Mouse (Mus musculus) myocyte (in vitro differentiated cells): ENCODE measurements around the gene Tulp1. TPM values are rescaled to one million over a fixed set of nuclear protein-coding genes. Genes with fewer than 3 reads are reported as not detected.

Experiments
- H3K27me3 ChIP-seq: one replicate; pipeline ENCODE4 v1.6.1; 2011; ENCODE audit not compliant: control insufficient read depth, insufficient read depth, insufficient read length
- H3K36me3 ChIP-seq: one replicate; pipeline ENCODE4 v1.6.1; 2011; ENCODE audit not compliant: control insufficient read depth, insufficient read depth
- H3K4me2 ChIP-seq: one replicate; pipeline ENCODE4 v1.6.1; 2011; ENCODE audit warnings: low read depth, control low read depth
- H3K4me3 ChIP-seq: one replicate; pipeline ENCODE4 v1.5.1; 2011; ENCODE audit warnings: mild to moderate bottlenecking, control low read depth, moderate library complexity
- H3K79me2 ChIP-seq: one replicate; pipeline ENCODE4 v1.6.1; 2011; ENCODE audit not compliant: control insufficient read depth, insufficient read depth
- H3ac ChIP-seq: one replicate; pipeline ENCODE4 v1.6.1; 2011; ENCODE audit not compliant: control insufficient read depth, insufficient read length
- CEBPB ChIP-seq: IDR thresholded peaks from 2 replicates; pipeline ENCODE4 v1.6.1; 2011; ENCODE audit warnings: mild to moderate bottlenecking, moderate library complexity; ENCODE audit not compliant: poor library complexity, insufficient read depth, severe bottlenecking
- E2F4 ChIP-seq: IDR thresholded peaks from one replicate; pipeline ENCODE4 v1.6.1; 2011; ENCODE audit warnings: mild to moderate bottlenecking, control low read depth, moderate library complexity; ENCODE audit not compliant: insufficient read depth
- MAX ChIP-seq: IDR thresholded peaks from one replicate; pipeline ENCODE4 v1.6.1; 2011; ENCODE audit warnings: low read depth, mild to moderate bottlenecking, control low read depth
- MYOD1 ChIP-seq, 3 experiments: IDR thresholded peaks; one replicate each; pipeline ENCODE4 v1.6.1; 2011; ENCODE audit warnings: control low read depth in 2 of 3, low read depth in 2 of 3, mild to moderate bottlenecking in 2 of 3, moderate library complexity in 1 of 3; ENCODE audit not compliant: insufficient read length in 2 of 3, control insufficient read depth in 1 of 3
- MYOG ChIP-seq, 3 experiments: IDR thresholded peaks; one replicate each; pipeline ENCODE4 v1.6.1; 2011; ENCODE audit warnings: control low read depth in 2 of 3, low read depth in 2 of 3, mild to moderate bottlenecking in 2 of 3; ENCODE audit not compliant: insufficient read length in 2 of 3, control insufficient read depth in 1 of 3, insufficient read depth in 1 of 3
- POLR2A ChIP-seq: IDR thresholded peaks from one replicate; pipeline ENCODE4 v1.6.1; 2011; ENCODE audit warnings: low read depth, mild to moderate bottlenecking, control low read depth, moderate library complexity; ENCODE audit not compliant: insufficient read length
- POLR2AphosphoS2 ChIP-seq: IDR thresholded peaks from one replicate; pipeline ENCODE4 v1.6.1; 2011; ENCODE audit warnings: low read depth, control low read depth; ENCODE audit not compliant: insufficient read length
- REST ChIP-seq: IDR thresholded peaks from one replicate; pipeline ENCODE4 v1.6.1; 2011; ENCODE audit warnings: mild to moderate bottlenecking, control low read depth, moderate library complexity; ENCODE audit not compliant: insufficient read depth, insufficient read length
- SRF ChIP-seq: IDR thresholded peaks from one replicate; pipeline ENCODE4 v1.6.1; 2011; ENCODE audit warnings: low read depth; ENCODE audit not compliant: control insufficient read depth, insufficient read length
- TCF12 ChIP-seq: IDR thresholded peaks from one replicate; pipeline ENCODE4 v1.6.1; 2011; ENCODE audit warnings: mild to moderate bottlenecking, control low read depth; ENCODE audit not compliant: poor library complexity, insufficient read depth, severe bottlenecking
- TCF3 ChIP-seq: IDR thresholded peaks from one replicate; pipeline ENCODE4 v1.6.1; 2011; ENCODE audit warnings: low read depth, control low read depth; ENCODE audit not compliant: insufficient read length
- USF1 ChIP-seq: IDR thresholded peaks from one replicate; pipeline ENCODE4 v1.6.1; 2011; ENCODE audit warnings: low read depth, mild to moderate bottlenecking, control low read depth, moderate library complexity
- polyA plus RNA-seq: library from polyadenylated mRNA; unstranded; fragments of >200 nt; fragmentation: generic; extraction: Trizol; gene quantifications from one replicate; pipeline ENCODE4 v1.2.1, GENCODE M21; 2012; ENCODE audit warnings: missing spikeins

The Tulp1 gene
- polyA plus RNA-seq, 1 experiment = not detected

GRCm38 (mm10) chr17:28316476-28316875, 48.5 kb downstream of the Tulp1 start:
- H3ac ChIP-seq = no peak overlapping the region
- no peaks in the 10 kb centered on the region for H3K36me3 ChIP-seq

GRCm38 (mm10) chr17:28315611-28316160, 49.3 kb downstream of the Tulp1 start:
- Histone ChIP-seq H3ac (no peak overlapping the region), H3K4me3 (no peak overlapping the region), H3K27me3 (no peaks in the 10 kb centered on the region), H3K79me2 (peaks cover 15% of the 10 kb centered on the region), H3K36me3 (no peaks in the 10 kb centered on the region), H3K4me2 (no peak overlapping the region)
- TF ChIP-seq TCF12 (no peak), TCF3 (no peak)

More at GRCm38 (mm10) chr17:28316476-28316875, 48.5 kb downstream of the Tulp1 start:
- H3K27me3 ChIP-seq = no peaks in the 10 kb centered on the region
- no peak overlapping the region for H3K4me3 ChIP-seq
- TF ChIP-seq REST (no peak), SRF (no peak), MYOD1 (IDR thresholded peaks at IDR 0.05; ENCODE audit: control insufficient read depth in 1 of 3, insufficient read length in 2 of 3, low read depth in 2 of 3) (no peak), TCF12 (no peak), MYOG (IDR thresholded peaks at IDR 0.05; ENCODE audit: control insufficient read depth in 1 of 3, insufficient read depth in 1 of 3, insufficient read length in 2 of 3, low read depth in 2 of 3) (no peak), POLR2A (no peak), E2F4 (no peak), CEBPB (no peak), TCF3 (no peak), POLR2AphosphoS2 (no peak), MAX (no peak), USF1 (no peak)
- peaks cover 15% of the 10 kb centered on the region for H3K79me2 ChIP-seq
- no peak overlapping the region for H3K4me2 ChIP-seq

GRCm38 (mm10) chr17:28313880-28314225, 51.2 kb downstream of the Tulp1 start:
- H3K36me3 ChIP-seq = no peaks in the 10 kb centered on the region
- peak overlapping the region; percentile 38 for H3K4me3 ChIP-seq
- H3ac ChIP-seq = peak overlapping the region; percentile 62
- H3K79me2 ChIP-seq = peaks cover 15% of the 10 kb centered on the region
- peak overlapping the region; percentile 78 for H3K4me2 ChIP-seq
- no peaks in the 10 kb centered on the region for H3K27me3 ChIP-seq
- TF ChIP-seq REST = no peak
- no peak for TF ChIP-seq E2F4
- no peak for TF ChIP-seq MYOD1 (IDR thresholded peaks at IDR 0.05; ENCODE audit: control insufficient read depth in 1 of 3, insufficient read length in 2 of 3, low read depth in 2 of 3)
- no peak for TF ChIP-seq CEBPB
- TF ChIP-seq POLR2AphosphoS2 = no peak
- no peak for TF ChIP-seq POLR2A
- TF ChIP-seq SRF = no peak

DNA sequence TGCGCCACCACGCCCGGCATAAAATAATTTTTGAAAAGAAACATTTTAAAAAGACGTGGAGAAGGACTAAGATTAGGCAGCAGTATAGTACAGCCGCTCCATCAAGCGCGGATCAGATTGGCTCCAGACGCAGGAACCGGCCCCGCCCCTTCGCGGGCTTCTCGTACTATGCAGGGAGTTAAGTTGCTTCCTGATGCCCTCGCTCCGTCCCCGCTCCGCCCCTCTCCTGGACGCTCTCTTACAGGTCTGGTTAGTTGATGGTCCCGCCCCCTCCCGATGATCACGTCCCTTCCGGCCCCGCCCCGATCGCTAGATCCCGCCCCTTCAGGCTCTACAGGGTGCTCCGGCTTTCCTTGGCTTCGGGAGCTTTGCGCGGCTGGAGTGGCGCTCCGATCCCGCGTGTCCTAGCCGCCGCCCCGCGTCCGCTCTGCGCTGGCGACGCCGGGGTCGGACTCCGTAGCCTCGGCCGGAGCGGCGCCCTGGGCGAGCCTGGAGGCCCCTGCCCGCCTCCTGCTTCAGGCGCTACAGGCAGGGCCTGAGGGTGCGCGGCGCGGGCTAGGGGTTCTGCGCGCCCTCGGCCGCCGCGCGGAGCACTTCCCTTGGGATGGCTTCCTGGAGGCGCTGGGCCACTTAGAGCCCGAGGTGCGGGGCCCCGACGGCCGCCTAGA, 51.7 kb downstream of the Tulp1 start, which contains the start of gene Fance:
Fance (plus strand) TSS at position 308 of the 668 bp plus-strand sequence.
- Histone ChIP-seq H3K36me3 (no peaks in the 10 kb centered on the region), H3K79me2 (peaks cover 15% of the 10 kb centered on the region), H3K27me3 (no peaks in the 10 kb centered on the region), H3K4me3 (peak within 1 kb of the TSS; percentile 38), H3ac (peak within 1 kb of the TSS; percentile 62), H3K4me2 (peak within 1 kb of the TSS; percentile 78)
- no peak for TF ChIP-seq REST
- peak; percentile 90 for TF ChIP-seq POLR2AphosphoS2
- TF ChIP-seq POLR2A = peak; percentile 93

DNA sequence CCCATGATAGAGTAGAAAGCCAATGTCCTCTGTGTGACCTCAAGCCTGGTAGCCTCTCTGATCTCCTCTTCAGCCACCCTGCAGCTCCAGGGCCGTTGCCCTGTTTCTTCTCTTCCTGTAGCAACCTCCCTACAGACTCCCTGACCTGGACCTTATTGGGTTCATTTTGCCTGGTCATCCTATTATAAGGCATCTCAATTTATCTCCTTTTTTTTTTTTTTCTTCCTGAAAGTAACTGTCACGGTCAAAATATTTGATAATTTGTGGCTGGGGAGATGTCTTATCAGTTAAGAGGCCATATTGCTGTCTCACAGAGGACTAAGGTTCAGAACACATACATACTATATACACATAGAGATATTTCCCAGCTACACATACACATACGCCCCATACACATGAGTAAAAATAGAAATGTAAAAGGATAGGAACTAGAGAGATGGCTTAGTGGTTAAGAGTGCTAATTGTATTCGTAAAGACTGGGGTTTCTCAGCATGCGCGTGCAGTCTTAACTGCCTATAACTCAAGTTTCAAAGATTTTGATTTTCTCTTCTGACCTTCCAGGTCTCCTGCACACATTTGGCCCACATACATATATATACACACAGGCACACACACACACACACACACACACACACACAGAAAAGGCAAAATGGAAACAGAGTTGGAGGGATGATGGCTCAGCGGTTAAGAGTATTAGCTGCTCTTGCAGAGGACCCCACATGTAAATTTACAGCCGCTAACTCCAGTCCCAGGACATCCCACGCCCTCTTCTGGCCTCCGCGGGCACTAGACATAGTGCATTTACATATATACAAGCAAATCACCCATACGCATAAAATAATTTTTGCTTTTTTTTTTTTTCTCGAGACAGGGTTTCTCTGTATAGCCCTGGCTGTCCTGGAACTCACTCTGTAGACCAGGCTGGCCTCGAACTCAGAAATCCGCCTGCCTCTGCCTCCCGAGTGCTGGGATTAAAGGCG, 52.5 kb downstream of the Tulp1 start:
- Histone ChIP-seq H3K4me3 (peak overlapping the region; percentile 38), H3K4me2 (peak overlapping the region; percentile 77), H3ac (peak overlapping the region; percentile 62), H3K27me3 (no peaks in the 10 kb centered on the region), H3K36me3 (no peaks in the 10 kb centered on the region), H3K79me2 (peaks cover 15% of the 10 kb centered on the region)
- TF ChIP-seq TCF12 (no peak), E2F4 (no peak), REST (no peak), MYOG (IDR thresholded peaks at IDR 0.05; ENCODE audit: control insufficient read depth in 1 of 3, insufficient read depth in 1 of 3, insufficient read length in 2 of 3, low read depth in 2 of 3) (no peak)
